Mouse (Mus musculus) intestine, embryonic 16.5 days (tissue): ENCODE data around the gene Wdr83. TPM values are rescaled to one million over a fixed set of nuclear protein-coding genes. Genes with fewer than 3 reads are reported as not detected.

Source experiments
- ATAC-seq: fragments of 200-750 bp; cut with Nextera tagmentation; 2 replicates; pipeline ENCODE4 v1.8.0; 2017; ENCODE audit warnings: moderate TSS enrichment, moderate library complexity
- H3K27ac ChIP-seq: fragments of 300-500 bp; sonication (generic); 2 replicates; pipeline ENCODE4 v1.5.1; 2014; ENCODE audit warnings: mild to moderate bottlenecking, low read length
- H3K27me3 ChIP-seq: fragments of 300-500 bp; sonication (generic); replicated peaks from 2 replicates; pipeline ENCODE4 v1.6.1; 2014; ENCODE audit warnings: low read length, control low read depth, mixed read lengths; ENCODE audit not compliant: control insufficient read depth, insufficient read depth
- H3K36me3 ChIP-seq: fragments of 300-500 bp; sonication (generic); 2 replicates; pipeline ENCODE4 v1.6.1; 2014; ENCODE audit warnings: low read length, control low read depth; ENCODE audit not compliant: control insufficient read depth, insufficient read depth
- H3K4me1 ChIP-seq: fragments of 300-500 bp; sonication (generic); 2 replicates; pipeline ENCODE4 v1.6.1; 2014; ENCODE audit warnings: low read length, control low read depth, mixed read lengths; ENCODE audit not compliant: control insufficient read depth, insufficient read depth
- H3K4me2 ChIP-seq: fragments of 300-500 bp; sonication (generic); 2 replicates; pipeline ENCODE4 v1.6.1; 2014; ENCODE audit warnings: low read depth, low read length, control low read depth
- H3K4me3 ChIP-seq: fragments of 300-500 bp; sonication (generic); 2 replicates; pipeline ENCODE4 v1.5.1; 2014; ENCODE audit warnings: mild to moderate bottlenecking, low read length
- H3K9ac ChIP-seq: fragments of 300-500 bp; sonication (generic); 2 replicates; pipeline ENCODE4 v1.6.1; 2014; ENCODE audit warnings: low read depth, low read length
- H3K9me3 ChIP-seq: fragments of 300-500 bp; sonication (generic); 2 replicates; pipeline ENCODE4 v1.6.1; 2016; ENCODE audit warnings: low read length, control low read depth; ENCODE audit not compliant: control insufficient read depth
- WGBS: fragments of 180-500 bp; shearing (Covaris S2); extraction: QIAGEN DNeasy Blood & Tissue Kit; methylation state at CpG from one replicate; pipeline ENCODE4 v1.1.7; 2014; 5-methylcytosine and 5-hydroxymethylcytosine counted together
- polyA plus RNA-seq: library from polyadenylated mRNA; unstranded; fragments of >200 nt; fragmentation: Nextera tagmentation; extraction: Ambion mirVana; gene quantifications from 2 replicates; pipeline ENCODE4 v1.2.1, GENCODE M21; 2015

Wdr83 gene
- polyA plus RNA-seq, 1 experiment from 2014 or later = 43.8 TPM

DNA sequence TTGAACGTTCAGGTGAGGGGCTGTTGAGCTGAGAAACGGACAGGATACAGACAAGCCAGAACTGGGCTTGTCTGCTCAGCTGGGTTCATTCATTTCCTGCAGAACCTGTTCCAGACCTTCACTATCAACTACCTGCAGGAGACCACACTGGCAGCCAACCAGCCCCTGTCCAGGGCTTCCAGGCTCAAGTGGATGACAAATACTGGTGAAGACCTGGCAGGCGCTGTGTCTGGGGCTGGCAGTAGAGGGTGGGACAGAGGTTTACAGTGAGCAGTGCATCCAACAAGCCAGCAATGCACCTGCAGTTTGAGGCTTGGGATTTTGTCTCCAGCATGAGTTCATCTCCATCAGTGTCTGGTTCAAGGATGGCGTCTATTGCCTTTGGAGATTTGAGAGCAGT is 15.7 kb upstream of the Wdr83 start:
- no peaks in the 10 kb centered on the region for H3K4me1 ChIP-seq
- H3K4me2 ChIP-seq = no peak overlapping the region
- H3K4me3 ChIP-seq = no peak overlapping the region
- H3K9me3 ChIP-seq = no peaks in the 10 kb centered on the region; the same call in 1 of the 2 replicates
- H3K27me3 ChIP-seq = no peaks in the 10 kb centered on the region
- H3K36me3 ChIP-seq = peaks cover 7% of the 10 kb centered on the region
- no peak overlapping the region for H3K27ac ChIP-seq
- 90% methylated on average over 4 of the region's 4 CpGs for WGBS
- H3K9ac ChIP-seq = no peak overlapping the region
- ATAC-seq = no peak

DNA sequence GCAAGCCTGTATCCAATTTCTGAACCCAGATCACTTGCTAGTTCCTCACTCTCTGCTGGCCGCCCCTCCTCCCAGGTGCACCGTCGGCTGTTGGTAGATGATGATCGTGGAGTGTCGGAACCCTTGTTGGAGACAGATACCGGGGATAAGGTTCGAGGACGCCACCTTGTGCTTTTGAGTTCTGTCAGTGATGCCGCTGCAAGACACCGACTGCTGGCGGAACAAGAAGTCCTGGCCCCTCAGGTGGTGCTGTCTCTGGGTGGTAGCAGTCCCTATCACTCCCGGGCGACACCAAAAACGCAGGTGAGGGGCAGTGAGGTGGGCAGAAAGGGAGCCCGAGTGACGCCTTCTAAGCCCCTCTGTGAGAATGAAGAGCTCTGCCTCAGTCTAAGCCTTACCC is 15.1 kb upstream of the Wdr83 start:
- no peak overlapping the region for H3K4me3 ChIP-seq
- H3K27ac ChIP-seq = no peak overlapping the region
- no peak for ATAC-seq
- 92% methylated on average over 16 of the region's 16 CpGs for WGBS
- H3K36me3 ChIP-seq = peaks cover 7% of the 10 kb centered on the region
- H3K9me3 ChIP-seq = no peaks in the 10 kb centered on the region
- H3K27me3 ChIP-seq = no peaks in the 10 kb centered on the region
- no peak overlapping the region for H3K9ac ChIP-seq
- H3K4me2 ChIP-seq = no peak overlapping the region
- no peaks in the 10 kb centered on the region for H3K4me1 ChIP-seq

DNA sequence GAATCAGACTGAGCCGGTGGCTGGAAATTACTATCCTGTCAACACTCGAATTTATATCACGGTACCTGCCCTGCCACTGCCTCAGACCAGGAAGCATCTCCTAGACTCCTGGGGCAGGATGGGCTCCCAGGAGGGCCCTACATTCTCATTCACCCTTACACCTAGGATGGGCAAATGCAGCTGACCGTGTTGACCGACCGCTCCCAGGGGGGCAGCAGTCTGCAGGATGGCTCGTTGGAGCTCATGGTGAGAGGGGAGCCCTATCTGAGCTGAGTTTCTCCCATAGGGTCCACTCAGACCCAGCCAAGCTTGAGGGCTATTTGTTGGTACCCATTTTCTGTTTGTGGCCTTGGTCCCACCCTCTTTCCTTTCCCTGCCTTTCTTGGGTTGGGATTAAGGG is 14.5 kb upstream of the Wdr83 start:
- peaks cover 7% of the 10 kb centered on the region for H3K36me3 ChIP-seq
- WGBS = 96% methylated on average over 7 of the region's 7 CpGs
- no peak overlapping the region for H3K4me2 ChIP-seq
- ATAC-seq = no peak
- H3K4me1 ChIP-seq = no peaks in the 10 kb centered on the region
- H3K9me3 ChIP-seq = no peaks in the 10 kb centered on the region
- H3K9ac ChIP-seq = no peak overlapping the region
- no peak overlapping the region for H3K4me3 ChIP-seq
- no peaks in the 10 kb centered on the region for H3K27me3 ChIP-seq
- no peak overlapping the region for H3K27ac ChIP-seq

DNA sequence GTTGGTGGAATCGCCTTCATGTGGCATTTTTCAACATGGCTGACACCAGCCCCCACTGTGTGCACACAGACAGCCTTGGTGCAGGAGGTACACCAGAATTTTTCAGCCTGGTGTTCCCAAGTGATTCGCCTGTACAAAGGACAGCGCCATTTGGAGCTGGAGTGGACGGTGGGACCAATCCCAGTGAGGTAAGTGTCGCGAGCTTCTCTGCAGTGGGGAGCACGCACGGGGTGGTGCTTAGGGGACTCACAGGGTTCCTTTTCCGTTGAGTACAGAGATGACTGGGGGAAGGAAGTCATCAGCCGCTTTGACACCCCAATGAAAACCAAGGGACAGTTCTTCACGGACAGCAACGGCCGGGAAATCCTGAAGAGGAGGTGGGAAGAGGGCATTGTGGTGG is 13.9 kb upstream of the Wdr83 start:
- Histone ChIP-seq H3K4me1 (no peaks in the 10 kb centered on the region), H3K9me3 (no peaks in the 10 kb centered on the region), H3K9ac (no peak overlapping the region), H3K36me3 (peaks cover 7% of the 10 kb centered on the region), H3K4me2 (no peak overlapping the region), H3K27ac (no peak overlapping the region), H3K27me3 (no peaks in the 10 kb centered on the region), H3K4me3 (no peak overlapping the region)
- no peak for ATAC-seq
- WGBS = 93% methylated on average over 13 of the region's 13 CpGs

- H3K9me3 ChIP-seq = no peaks in the 10 kb centered on the region
- no peaks in the 10 kb centered on the region for H3K27me3 ChIP-seq
- peaks cover 10% of the 10 kb centered on the region for H3K36me3 ChIP-seq
- no peak overlapping the region for H3K27ac ChIP-seq
- H3K4me1 ChIP-seq = no peaks in the 10 kb centered on the region
- WGBS = 37% methylated on average over 21 of the region's 21 CpGs
- no peak overlapping the region for H3K4me3 ChIP-seq
- no peak overlapping the region for H3K4me2 ChIP-seq
- no peak overlapping the region for H3K9ac ChIP-seq
- no peak for ATAC-seq
Measured at GRCm38 (mm10) chr8:85091526-85092090, 10.5 kb upstream of the Wdr83 start.

- H3K27ac ChIP-seq = no peak overlapping the region
- H3K9ac ChIP-seq = no peak overlapping the region
- WGBS = 85% methylated on average over 11 of the region's 11 CpGs
- H3K4me3 ChIP-seq = no peak overlapping the region
- H3K4me1 ChIP-seq = no peaks in the 10 kb centered on the region
- H3K27me3 ChIP-seq = no peaks in the 10 kb centered on the region
- no peaks in the 10 kb centered on the region for H3K9me3 ChIP-seq
- no peak for ATAC-seq
- H3K36me3 ChIP-seq = peaks cover 11% of the 10 kb centered on the region
- no peak overlapping the region for H3K4me2 ChIP-seq
Measured at GRCm38 (mm10) chr8:85090856-85091255, 9.8 kb upstream of the Wdr83 start.

- Histone ChIP-seq H3K4me2 (no peak overlapping the region), H3K9ac (no peak overlapping the region), H3K27ac (no peak overlapping the region), H3K27me3 (no peaks in the 10 kb centered on the region), H3K9me3 (no peaks in the 10 kb centered on the region), H3K4me1 (no peaks in the 10 kb centered on the region), H3K4me3 (no peak overlapping the region), H3K36me3 (peaks cover 18% of the 10 kb centered on the region; the same call in 1 of the 2 replicates)
- WGBS = 84% methylated on average over 2 of the region's 2 CpGs
- ATAC-seq = no peak
Measured at GRCm38 (mm10) chr8:85088771-85089170, 7.7 kb upstream of the Wdr83 start.

DNA sequence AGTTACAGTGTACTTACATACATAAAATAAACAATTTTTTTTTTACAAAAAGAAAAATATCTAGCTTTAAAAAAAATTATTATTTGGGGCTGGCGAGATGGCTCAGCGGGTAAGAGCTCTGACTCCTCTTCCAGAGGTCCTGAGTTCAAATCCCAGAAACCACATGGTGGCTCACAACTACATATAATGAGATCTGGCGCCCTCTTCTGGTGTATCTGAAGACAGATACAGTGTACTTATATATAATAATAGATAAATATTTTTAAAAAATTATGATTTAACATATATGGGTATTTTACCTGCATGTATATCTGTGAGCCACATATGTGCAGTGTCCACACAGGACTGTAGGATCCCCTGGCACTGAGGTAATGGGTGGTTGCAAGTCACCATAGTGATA is 5.1 kb upstream of the Wdr83 start:
- Histone ChIP-seq H3K27ac (no peak overlapping the region), H3K4me1 (peaks cover 10% of the 10 kb centered on the region), H3K9ac (no peak overlapping the region), H3K4me3 (no peak overlapping the region), H3K9me3 (no peaks in the 10 kb centered on the region), H3K27me3 (no peaks in the 10 kb centered on the region), H3K4me2 (no peak overlapping the region), H3K36me3 (peaks cover 18% of the 10 kb centered on the region; the same call in 1 of the 2 replicates)
- 74% methylated on average over 3 of the region's 3 CpGs for WGBS
- no peak for ATAC-seq

DNA sequence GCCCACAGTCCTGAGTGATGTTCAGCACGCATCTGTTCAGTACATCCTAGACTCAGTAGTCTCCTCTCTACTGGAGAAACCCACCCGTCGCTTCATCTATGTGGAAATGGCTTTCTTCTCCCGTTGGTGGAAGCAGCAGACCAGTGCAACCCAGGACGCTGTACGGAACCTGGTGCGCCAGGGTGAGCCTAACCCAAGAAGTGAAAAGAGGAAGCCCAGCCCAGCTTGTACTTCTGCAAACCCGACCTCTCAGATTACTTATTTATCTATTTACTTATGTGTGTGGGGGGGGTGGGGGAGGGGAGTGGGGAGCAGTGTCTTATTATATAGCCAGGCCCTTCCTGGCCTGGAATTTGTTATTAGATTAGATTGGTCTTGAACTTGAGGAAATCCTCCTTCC is 3.5 kb upstream of the Wdr83 start:
- H3K9ac ChIP-seq = no peak overlapping the region
- peaks cover 13% of the 10 kb centered on the region for H3K4me1 ChIP-seq
- WGBS = 81% methylated on average over 8 of the region's 8 CpGs
- no peak for ATAC-seq
- no peak overlapping the region for H3K4me2 ChIP-seq
- no peak overlapping the region for H3K4me3 ChIP-seq
- H3K27ac ChIP-seq = no peak overlapping the region
- H3K9me3 ChIP-seq = no peaks in the 10 kb centered on the region
- no peaks in the 10 kb centered on the region for H3K27me3 ChIP-seq
- H3K36me3 ChIP-seq = peaks cover 18% of the 10 kb centered on the region; the same call in 1 of the 2 replicates
